Mouse (Mus musculus) liver, adult 2 months (tissue): ENCODE results near the gene Olfr433. TPM values are rescaled to one million over a fixed set of nuclear protein-coding genes. Genes with fewer than 3 reads are reported as not detected.
"Not testable (repeated sequence)": the region's sequence is repeated elsewhere in the genome, so short reads cannot be mapped to it uniquely, and the experiment has no call there.

Experiments used
- DNase-seq: peaks from one replicate; pipeline ENCODE4 v3.0.0-alpha.2; 2011; ENCODE audit warnings: low read depth, low spot score; ENCODE audit errors: extremely low read depth
- H3K27ac ChIP-seq: fragments of 200-500 bp; replicated peaks from 2 replicates; pipeline ENCODE4 v1.5.1; 2012; ENCODE audit warnings: low read depth, mild to moderate bottlenecking, control low read depth, inconsistent platforms, low read length; ENCODE audit not compliant: insufficient read depth
- H3K27me3 ChIP-seq: fragments of 200-500 bp; 2 replicates; pipeline ENCODE4 v1.6.1; 2012; ENCODE audit warnings: mild to moderate bottlenecking, moderate library complexity, low read length, inconsistent platforms; ENCODE audit not compliant: control insufficient read depth, insufficient read depth
- H3K36me3 ChIP-seq: fragments of 200-500 bp; 2 replicates; pipeline ENCODE4 v1.6.1; 2012; ENCODE audit warnings: low read length, inconsistent platforms; ENCODE audit not compliant: control insufficient read depth, insufficient read depth
- H3K4me1 ChIP-seq: fragments of 200-500 bp; 2 replicates; pipeline ENCODE4 v1.6.1; 2011; ENCODE audit warnings: low read length; ENCODE audit not compliant: control insufficient read depth, insufficient read depth
- H3K4me3 ChIP-seq: fragments of 200-500 bp; 2 replicates; pipeline ENCODE4 v1.5.1; 2011; ENCODE audit warnings: low read depth, mild to moderate bottlenecking, control low read depth, low read length, moderate library complexity; ENCODE audit not compliant: insufficient read depth
- H3K79me2 ChIP-seq: fragments of 200-500 bp; 2 replicates; pipeline ENCODE4 v1.6.1; 2012; ENCODE audit warnings: inconsistent platforms, mild to moderate bottlenecking, low read length, moderate library complexity; ENCODE audit not compliant: control insufficient read depth, insufficient read depth
- H3K9ac ChIP-seq: fragments of 200-500 bp; 2 replicates; pipeline ENCODE4 v1.6.1; 2012; ENCODE audit warnings: low read depth, mild to moderate bottlenecking, control low read depth, inconsistent platforms, low read length
- CTCF ChIP-seq: fragments of 200-500 bp; IDR thresholded peaks from 2 replicates; pipeline ENCODE4 v1.5.1; 2011; ENCODE audit warnings: low read depth, low read length, control low read depth
- POLR2A ChIP-seq: fragments of 200-500 bp; IDR thresholded peaks from 2 replicates; pipeline ENCODE4 v1.6.1; 2011; ENCODE audit warnings: low read length, control low read depth; ENCODE audit not compliant: insufficient read depth; ENCODE audit errors: extremely low read depth
- WGBS: fragments of 180-500 bp; shearing (Covaris S2); methylation state at CpG from one replicate; pipeline ENCODE4 v1.1.7; 2018; 5-methylcytosine and 5-hydroxymethylcytosine counted together
- polyA plus RNA-seq: library from polyadenylated mRNA; depleted of rRNA; stranded (reverse); fragments of >200 nt; gene quantifications from 2 replicates; pipeline ENCODE4 v1.2.3, GENCODE M21; 2012
- total RNA-seq: library from RNA; depleted of rRNA; stranded (reverse); fragments of >200 nt; gene quantifications from 2 replicates; pipeline ENCODE4 v1.2.3, GENCODE M21; 2014

Olfr433 gene
- total and polyA plus RNA-seq, 2 experiments = not detected

GRCm38 (mm10) chr1:174038480-174038879, 2.0 kb upstream of the Olfr433 start:
- H3K79me2 ChIP-seq = no peaks in the 10 kb centered on the region
- 78% methylated on average over 3 of the region's 3 CpGs for WGBS
- peak; percentile 24 for DNase-seq

GRCm38 (mm10) chr1:174042091-174042884, 1.8 kb downstream of the Olfr433 start:
- DNase-seq, H3K27me3 ChIP-seq, H3K36me3 ChIP-seq, H3K4me1 ChIP-seq, H3K4me3 ChIP-seq, H3K9ac ChIP-seq, H3K27ac ChIP-seq, H3K79me2 ChIP-seq: not testable (repeated sequence)
- 83% methylated on average over 12 of the region's 12 CpGs for WGBS

More at GRCm38 (mm10) chr1:174038480-174038879, 2.0 kb upstream of the Olfr433 start:
- H3K36me3 ChIP-seq = no peaks in the 10 kb centered on the region
- no peak overlapping the region for H3K4me3 ChIP-seq
- no peaks in the 10 kb centered on the region for H3K4me1 ChIP-seq
- no peak overlapping the region for H3K9ac ChIP-seq
- H3K27me3 ChIP-seq = no peaks in the 10 kb centered on the region
- TF ChIP-seq POLR2A (no peak), CTCF (no peak)
- no peak overlapping the region for H3K27ac ChIP-seq

- Histone ChIP-seq H3K27ac (no peak overlapping the region), H3K27me3 (no peaks in the 10 kb centered on the region), H3K4me3 (no peak overlapping the region), H3K36me3 (no peaks in the 10 kb centered on the region), H3K4me1 (no peaks in the 10 kb centered on the region), H3K9ac (no peak overlapping the region), H3K79me2 (no peaks in the 10 kb centered on the region)
- TF ChIP-seq POLR2A (no peak), CTCF (no peak)
- WGBS = 62% methylated on average over 2 of the region's 2 CpGs
- no peak for DNase-seq
These were observed 3.9 kb downstream of the Olfr433 start for GRCm38 (mm10) chr1:174044431-174044830.

- WGBS = 73% methylated on average over 6 of the region's 6 CpGs
- DNase-seq = not testable (repeated sequence)
These were observed 7.7 kb downstream of the Olfr433 start for GRCm38 (mm10) chr1:174048227-174048626.

DNA sequence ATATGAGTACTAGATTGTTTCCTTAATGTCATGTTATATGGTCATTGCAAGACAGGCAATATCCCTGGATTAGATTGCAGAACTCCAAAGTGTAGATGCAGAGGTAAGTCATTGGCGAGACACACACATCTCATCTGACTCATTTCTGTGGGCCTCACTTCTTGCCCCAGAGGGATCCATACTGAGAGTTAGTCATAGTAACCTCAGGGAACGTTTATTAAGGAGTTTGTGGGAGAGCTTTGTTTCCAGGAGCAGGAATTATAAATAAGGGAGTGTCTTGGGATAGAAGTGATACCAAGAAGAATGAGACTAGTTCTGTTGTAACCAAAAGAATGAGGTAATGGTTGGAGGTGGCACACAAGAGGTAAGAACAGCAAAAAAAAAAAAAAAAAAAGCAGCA, 8.4 kb downstream of the Olfr433 start, which contains the start of gene Olfr432:
TSS of gene Olfr432 (plus strand) at position 313 of the 400 bp plus-strand sequence.
- TF ChIP-seq CTCF (no peak), POLR2A (no peak)
- H3K79me2 ChIP-seq = no peaks in the 10 kb centered on the region

More at GRCm38 (mm10) chr1:174048227-174048626, 7.7 kb downstream of the Olfr433 start:
- H3K36me3 ChIP-seq, H3K9ac ChIP-seq, H3K4me3 ChIP-seq, H3K27me3 ChIP-seq, H3K79me2 ChIP-seq, H3K4me1 ChIP-seq, H3K27ac ChIP-seq: not testable (repeated sequence)

DNA sequence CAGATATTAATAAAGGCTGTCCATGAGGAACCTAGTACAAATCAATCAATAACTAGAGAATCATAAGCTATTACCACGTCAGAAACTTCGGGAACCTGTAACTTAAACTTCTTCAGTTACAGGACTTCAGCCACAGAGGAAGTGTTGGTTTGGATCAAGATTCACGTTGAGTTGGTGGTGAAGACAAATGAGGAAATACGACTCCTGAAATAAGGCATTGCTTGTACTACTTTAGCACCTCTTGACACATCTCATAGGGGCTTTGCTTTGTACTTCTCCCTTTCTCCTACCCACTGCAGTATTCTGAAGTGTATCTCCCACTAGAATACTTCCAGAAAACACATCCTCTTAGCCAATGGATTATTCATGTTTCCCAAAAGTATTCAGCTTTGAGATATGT, 8.9 kb downstream of the Olfr433 start:
- not testable (repeated sequence) for H3K79me2 ChIP-seq, H3K36me3 ChIP-seq, H3K9ac ChIP-seq, H3K4me3 ChIP-seq, DNase-seq, H3K4me1 ChIP-seq, H3K27ac ChIP-seq, H3K27me3 ChIP-seq
- 74% methylated on average over 4 of the region's 4 CpGs for WGBS

More for the DNA sequence above, 8.4 kb downstream of the Olfr433 start, which contains the start of gene Olfr432:
- Histone ChIP-seq H3K4me1 (no peaks in the 10 kb centered on the region), H3K9ac (no peak within 1 kb of the TSS), H3K36me3 (no peaks in the 10 kb centered on the region), H3K27ac (no peak within 1 kb of the TSS), H3K27me3 (no peaks in the 10 kb centered on the region), H3K4me3 (no peak within 1 kb of the TSS)
- no peak for DNase-seq
- WGBS = 53% methylated on average over 2 of the region's 2 CpGs
